Mouse (Mus musculus) megakaryocyte, adult 5-6 weeks (primary cell): ENCODE results near the gene Clip1. TPM values are rescaled to one million over a fixed set of nuclear protein-coding genes. Genes with fewer than 3 reads are reported as not detected.
A peak's percentile ranks its signal among the peaks of the same experiment; 100 is the strongest.

ENCODE experiments used
- ATAC-seq: 2 replicates; pipeline ENCODE4 v1.8.0; 2016; ENCODE audit warnings: mild to moderate bottlenecking, inconsistent platforms; ENCODE audit not compliant: poor library complexity, severe bottlenecking
- total RNA-seq, 2 experiments: library from RNA; stranded (forward) in 1 of 2; stranded (reverse) in 1 of 2; fragments of 153-499, 151-499 nt in 1 of 2; fragments of 221-1000, 200-1000 nt in 1 of 2; gene quantifications; 2 replicates each; pipeline versions ENCODE4 v1.2.3 to v1.2.4; 2015 to 2017

Clip1 gene
- total RNA-seq, 2 experiments from 2014 or later, result 45.5 to 96.0 TPM

DNA sequence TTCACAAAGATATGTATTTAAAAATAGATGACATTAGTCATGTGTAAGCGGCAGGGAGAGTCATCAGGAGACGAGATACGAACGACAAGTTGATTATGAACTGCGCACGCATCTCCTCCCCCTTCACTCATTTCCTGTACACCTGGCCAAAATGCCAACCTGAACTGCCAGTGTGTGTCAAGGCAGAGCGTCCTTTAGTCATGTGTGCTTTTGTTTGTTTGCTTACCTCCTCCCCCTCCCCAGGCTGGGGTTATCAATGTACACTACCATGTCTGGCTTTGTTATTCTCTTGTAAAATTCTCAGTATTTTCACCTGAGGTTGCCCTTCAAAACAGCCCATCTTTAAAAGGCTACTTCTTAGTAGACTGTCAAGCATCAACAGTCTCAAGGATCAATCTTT lies 75.0 kb downstream of the Clip1 start:
- no peak for ATAC-seq

- ATAC-seq, result no peak
Observed at GRCm38 (mm10) chr5:123607211-123607669, 77.2 kb downstream of the Clip1 start.

GRCm38 (mm10) chr5:123603496-123603895 lies 80.9 kb downstream of the Clip1 start:
- no peak for ATAC-seq

GRCm38 (mm10) chr5:123602174-123602573 lies 82.2 kb downstream of the Clip1 start:
- no peak for ATAC-seq

DNA sequence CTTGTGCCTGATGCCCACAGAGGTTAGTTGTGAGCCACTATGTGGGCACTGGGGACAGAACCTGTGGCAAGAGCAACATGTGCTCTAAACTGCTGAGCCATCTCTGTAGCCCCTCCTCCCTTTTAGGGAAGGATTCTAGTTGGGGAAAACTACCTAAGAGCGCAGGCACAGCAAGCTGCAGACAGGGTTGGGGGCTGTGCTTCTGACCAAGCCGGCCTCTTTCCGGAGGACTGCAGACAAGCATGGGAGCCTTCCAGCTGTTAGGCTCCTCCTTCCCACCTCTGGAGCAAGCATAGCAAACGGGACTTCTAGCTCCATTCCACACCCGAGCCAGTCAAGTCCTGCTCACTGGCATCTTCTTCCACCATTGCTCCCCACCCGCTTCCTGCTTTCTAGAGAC lies 85.1 kb downstream of the Clip1 start:
- ATAC-seq, result no peak

GRCm38 (mm10) chr5:123593622-123594280 lies 90.7 kb downstream of the Clip1 start:
- no peak for ATAC-seq

DNA sequence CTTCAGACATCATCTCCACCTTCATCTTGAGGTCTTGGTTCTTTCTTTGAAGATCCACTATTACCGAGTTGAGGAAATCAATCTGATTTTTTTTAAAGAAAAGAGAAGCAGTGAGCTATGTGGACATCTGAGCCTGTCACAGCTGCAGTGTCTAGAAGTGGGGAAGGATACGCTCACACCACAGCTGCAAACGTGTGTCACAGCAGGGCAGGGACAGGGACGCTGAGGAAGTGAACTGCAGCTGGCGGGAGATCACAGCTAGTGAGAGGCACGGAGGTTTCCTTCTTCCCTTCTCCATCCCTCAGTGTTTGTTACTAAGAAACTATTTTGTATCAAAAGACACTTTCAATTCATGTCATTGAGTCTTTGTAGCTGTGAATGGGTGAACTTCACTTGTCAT lies 104.4 kb downstream of the Clip1 start:
- peak; percentile 68 for ATAC-seq

DNA sequence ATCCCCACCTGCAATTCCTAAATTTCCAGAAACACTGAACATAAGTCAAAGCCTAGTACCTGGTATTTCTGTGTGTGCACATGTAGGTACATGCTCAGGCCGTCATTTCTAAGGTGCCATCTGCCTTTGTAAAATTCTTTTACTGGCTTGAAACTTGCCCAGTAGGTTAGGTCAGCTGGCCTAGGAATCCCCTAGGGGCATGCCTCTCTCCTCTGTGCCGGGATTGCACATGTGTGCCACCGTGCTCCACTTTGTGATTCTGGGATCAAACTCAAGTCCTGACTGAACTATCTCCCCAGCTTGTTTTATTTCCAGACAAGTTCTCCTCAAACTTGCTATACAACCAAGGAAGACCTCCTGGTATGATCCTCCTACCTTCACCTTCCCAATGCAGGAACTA lies 107.7 kb downstream of the Clip1 start:
- ATAC-seq, result no peak

GRCm38 (mm10) chr5:123573362-123573761 lies 111.1 kb downstream of the Clip1 start:
- no peak for ATAC-seq

DNA sequence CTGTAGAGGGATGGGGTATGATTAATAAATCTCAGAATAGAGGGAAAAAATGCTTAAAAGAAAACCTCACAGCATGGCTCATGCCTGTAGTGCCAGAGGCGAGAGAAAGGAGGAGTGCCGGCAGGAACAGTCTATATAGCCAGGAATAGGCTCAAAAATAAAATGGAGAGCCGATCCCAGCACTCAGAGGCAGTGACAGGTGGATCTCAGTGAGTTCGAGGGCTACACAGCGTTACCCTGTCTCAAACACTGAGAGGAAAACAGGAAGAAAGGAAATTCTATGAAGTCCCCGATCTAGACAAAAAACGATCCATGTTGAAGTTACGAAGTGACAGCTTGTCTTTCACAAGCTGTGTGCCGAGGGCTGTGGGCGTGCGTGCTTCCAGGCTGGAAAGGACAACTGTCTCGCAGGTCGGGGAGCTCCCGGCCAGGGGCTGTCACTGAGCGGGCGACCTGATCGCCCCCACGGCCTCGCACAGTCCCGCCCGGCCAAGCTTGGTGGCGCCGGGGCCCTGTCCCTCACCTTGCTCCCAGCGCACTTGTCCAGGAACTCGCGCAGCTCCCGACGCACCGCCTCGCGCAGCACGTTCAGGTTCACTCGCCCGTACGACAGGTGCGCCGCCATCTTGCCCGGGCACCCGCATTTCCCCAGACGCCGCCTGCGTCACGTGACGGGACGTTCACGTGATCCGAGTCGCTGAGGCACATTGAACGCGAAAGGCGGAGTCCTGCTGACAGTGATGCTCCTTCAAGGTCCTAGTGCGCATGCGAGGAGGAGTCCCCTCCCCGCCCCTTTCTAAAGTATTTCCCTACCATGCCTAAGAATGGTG lies 111.8 kb downstream of the Clip1 start, which contains the start of gene Vps33a:
Gene Vps33a, minus strand, starts transcription at position 682 of the 830 bp plus-strand sequence.
- peak; percentile 99 for ATAC-seq

GRCm38 (mm10) chr5:123561128-123561527 lies 123.3 kb downstream of the Clip1 start:
- ATAC-seq, result no peak

GRCm38 (mm10) chr5:123559588-123559987 lies 124.8 kb downstream of the Clip1 start:
- no peak for ATAC-seq

DNA sequence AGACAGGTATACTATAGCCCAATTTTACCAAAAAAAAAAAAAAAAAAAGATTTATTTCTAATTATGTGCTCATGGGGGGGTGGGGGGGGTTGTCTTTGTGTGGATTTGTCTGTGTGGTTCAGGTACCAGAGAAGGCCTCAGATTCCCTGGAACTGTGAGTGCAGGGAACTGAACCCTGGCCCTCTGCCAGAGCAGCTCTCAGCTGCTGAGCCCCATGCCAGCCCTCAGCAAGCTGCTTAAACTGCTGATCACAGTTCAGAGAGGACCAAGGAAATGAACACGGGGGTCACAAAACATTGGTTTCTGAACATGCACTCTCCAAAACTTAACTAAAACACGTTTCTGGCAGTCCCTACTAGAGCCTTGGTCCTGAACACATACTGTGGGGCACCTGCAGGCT lies 128.0 kb downstream of the Clip1 start:
- no peak for ATAC-seq

GRCm38 (mm10) chr5:123555693-123556092 lies 128.7 kb downstream of the Clip1 start:
- ATAC-seq, result no peak

DNA sequence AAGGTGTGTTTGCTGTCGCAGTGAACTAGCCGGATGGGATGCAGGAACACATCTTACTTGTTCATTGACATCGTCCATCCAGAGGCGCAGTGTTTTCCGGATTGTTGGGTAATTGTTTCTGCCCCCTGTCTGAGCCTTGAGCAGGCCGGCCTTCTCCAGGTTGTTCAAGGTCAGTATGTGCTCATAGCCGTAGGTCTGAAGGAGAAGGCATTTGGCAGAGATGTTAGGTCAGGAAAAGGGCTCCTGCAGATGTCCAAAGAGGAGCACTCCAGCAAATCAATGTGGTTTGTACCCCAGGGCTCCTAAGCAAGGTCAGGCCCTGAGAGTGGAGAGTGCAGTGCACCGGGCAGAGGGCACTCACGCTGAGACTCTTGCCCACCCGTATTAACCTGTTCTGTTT lies 150.6 kb downstream of the Clip1 start:
- ATAC-seq, result no peak

DNA sequence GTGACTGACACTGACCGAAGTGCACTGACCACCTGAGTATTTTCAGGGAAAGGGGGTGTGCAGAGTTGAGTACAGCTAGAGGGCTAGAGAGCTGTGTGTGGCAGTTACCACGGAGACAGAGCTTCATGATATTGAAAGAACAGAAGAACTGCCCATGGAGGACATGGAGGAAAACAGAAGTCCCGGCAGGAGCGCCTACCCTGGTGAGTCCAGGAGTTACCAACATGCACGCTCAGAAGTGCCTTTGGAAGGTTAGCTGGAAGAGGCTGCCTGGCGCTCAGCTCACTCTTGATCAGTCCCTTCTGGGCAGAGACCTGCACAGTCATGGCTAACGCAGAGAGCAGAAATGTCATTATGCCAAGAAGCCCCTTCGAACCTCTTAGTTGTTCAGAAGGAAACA lies 154.4 kb downstream of the Clip1 start:
- ATAC-seq, result no peak

DNA sequence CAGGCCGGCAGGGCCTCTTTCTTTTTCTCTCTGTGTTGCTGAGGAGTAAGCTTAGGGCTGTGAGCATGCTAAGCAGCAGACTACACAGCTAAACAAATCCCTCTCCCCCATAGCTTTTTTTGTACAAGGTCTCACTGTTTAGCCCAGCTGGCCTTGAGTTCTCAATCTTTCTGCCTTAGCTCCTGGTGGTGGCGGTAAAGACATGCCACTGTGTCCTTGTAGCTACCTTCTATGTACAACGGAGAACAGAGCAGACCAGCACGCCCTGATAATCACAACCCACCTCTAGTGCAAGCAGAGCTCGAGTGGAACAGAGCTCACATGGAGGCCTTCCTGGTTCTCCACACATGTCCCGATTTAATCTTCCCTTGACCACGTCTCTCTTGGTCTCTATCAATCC lies 155.8 kb downstream of the Clip1 start:
- ATAC-seq, result no peak

Other genes starting within 250 kb of the Clip1 start
- not detected in 2 replicates for gene Lrrc43, start 195.3 kb downstream of the Clip1 start, total RNA-seq (2015)
- gene Lrrc43, start 195.3 kb downstream of the Clip1 start, total RNA-seq (2017), result not detected in 2 replicates
- not detected in 2 replicates for gene Il31, start 195.1 kb downstream of the Clip1 start, total RNA-seq (2015)
- gene Il31, start 195.1 kb downstream of the Clip1 start, total RNA-seq (2017), result not detected in 2 replicates
- not detected in 2 replicates for gene B3gnt4, start 174.2 kb downstream of the Clip1 start, total RNA-seq (2015)
- not detected in 2 replicates for gene B3gnt4, start 174.2 kb downstream of the Clip1 start, total RNA-seq (2017)
- gene Diablo, start 160.4 kb downstream of the Clip1 start, total RNA-seq (2015), result 18.1 and 19.6 TPM in 2 replicates
- gene Diablo, start 160.4 kb downstream of the Clip1 start, total RNA-seq (2017), result 28.3 and 31.8 TPM in 2 replicates
- gene Gm49027, start 159.1 kb downstream of the Clip1 start, total RNA-seq (2015), result 0.09 TPM in 1 of 2 replicates, not detected in the other
- gene Gm49027, start 159.1 kb downstream of the Clip1 start, total RNA-seq (2017), result not detected in 2 replicates
- 22.7 and 23.3 TPM in 2 replicates for gene Vps33a, start 111.6 kb downstream of the Clip1 start, total RNA-seq (2015)
- gene Vps33a, start 111.6 kb downstream of the Clip1 start, total RNA-seq (2017), result 29.5 and 35.5 TPM in 2 replicates
- gene Zcchc8, start 36.5 kb upstream of the Clip1 start, total RNA-seq (2015), result 43.9 and 65.3 TPM in 2 replicates
- gene Zcchc8, start 36.5 kb upstream of the Clip1 start, total RNA-seq (2017), result 122 and 197 TPM in 2 replicates
- 109 and 132 TPM in 2 replicates for gene Rsrc2, start 64.8 kb upstream of the Clip1 start, total RNA-seq (2015)
- 193 and 248 TPM in 2 replicates for gene Rsrc2, start 64.8 kb upstream of the Clip1 start, total RNA-seq (2017)
- 31.9 and 34.2 TPM in 2 replicates for gene Kntc1, start 65.1 kb upstream of the Clip1 start, total RNA-seq (2015)
- 36.1 and 41.8 TPM in 2 replicates for gene Kntc1, start 65.1 kb upstream of the Clip1 start, total RNA-seq (2017)
- 10.8 and 20.9 TPM in 2 replicates for gene Hcar2, start 180.9 kb upstream of the Clip1 start, total RNA-seq (2015)
- gene Hcar2, start 180.9 kb upstream of the Clip1 start, total RNA-seq (2017), result 6.7 and 8.1 TPM in 2 replicates
- gene Hcar1, start 195.4 kb upstream of the Clip1 start, total RNA-seq (2015), result not detected in 2 replicates
- gene Hcar1, start 195.4 kb upstream of the Clip1 start, total RNA-seq (2017), result 0.04 TPM in 1 of 2 replicates, not detected in the other
- gene Denr, start 222.6 kb upstream of the Clip1 start, total RNA-seq (2015), result 44.6 and 55.2 TPM in 2 replicates
- 32.4 and 34.3 TPM in 2 replicates for gene Denr, start 222.6 kb upstream of the Clip1 start, total RNA-seq (2017)
- gene Gm43518, start 242.8 kb upstream of the Clip1 start, total RNA-seq (2015), result not detected in 2 replicates
- gene Gm43518, start 242.8 kb upstream of the Clip1 start, total RNA-seq (2017), result 0.73 TPM in 1 of 2 replicates, not detected in the other
- 1.1 and 1.5 TPM in 2 replicates for gene Ccdc62, start 246.1 kb upstream of the Clip1 start, total RNA-seq (2015)
- gene Ccdc62, start 246.1 kb upstream of the Clip1 start, total RNA-seq (2017), result 0.16 and 0.62 TPM in 2 replicates